Mouse (Mus musculus) cortical plate, adult 2 months (tissue): ENCODE measurements at regions not wholly inside any gene's neighbourhood (a gene's known extent, or its start where the extent isn't known, plus 50 kb on each side); places are given as distances from the start of the nearest gene placed in this dataset.

Experiments
- CTCF ChIP-seq: fragments of 200-500 bp; IDR thresholded peaks from 2 replicates; pipeline ENCODE4 v1.5.1; 2011; ENCODE audit warnings: mild to moderate bottlenecking, control low read depth, low read length; ENCODE audit not compliant: insufficient read depth; ENCODE audit errors: extremely low read depth
- POLR2A ChIP-seq: fragments of 200-500 bp; IDR thresholded peaks from 2 replicates; pipeline ENCODE4 v1.6.1; 2011; ENCODE audit warnings: mild to moderate bottlenecking, low read length, control low read depth; ENCODE audit not compliant: insufficient read depth; ENCODE audit errors: extremely low read depth

- TF ChIP-seq CTCF (no peak), POLR2A (no peak)
These were observed 75.3 kb upstream of the Ccn2 start for GRCm38 (mm10) chr10:24519795-24520512.
